ENCODE assay signal across 29 mouse cellular contexts in genomic region chr3:149148608-149149007, GRCm38 (mm10).
DNase-seq lines count a peak whose midpoint lies in the region; ATAC-seq lines count a peak whose summit lies in the region.
"Had no signal": no experiment of that assay in that cellular context is flagged by ENCODE, and none has a peak within 500 bp of the region (broad histone marks: within the 10 kb centered on the region; RNA-seq: fewer than 3 reads in every experiment).

No protein-coding gene starts in this region.

- WGBS in heart, embryonic 12.5 days: 65% methylated on average over 8 of the region's 8 CpGs
- 30% methylated on average over 8 of the region's 8 CpGs for WGBS in kidney, embryonic 16.5 days

- H3K4me2 ChIP-seq in heart, embryonic 12.5 days: no peak overlapping the region
- 0 out of 2 replicates have a peak overlapping the region, but pooled peaks have one; percentile 20 for H3K4me2 ChIP-seq in kidney, embryonic 16.5 days (replicated peaks; ENCODE audit: low read depth, low read length)
- H3K4me2 ChIP-seq: forebrain, embryonic 13.5 days; hindbrain, embryonic 12.5 days; intestine, embryonic 15.5 days; neural tube, embryonic 12.5 days had no signal

- H3K9ac ChIP-seq in heart, embryonic 12.5 days: no peak overlapping the region
- H3K9ac ChIP-seq in kidney, embryonic 16.5 days (replicated peaks; ENCODE audit: low read length): no peak overlapping the region
- H3K9ac ChIP-seq: forebrain, embryonic 13.5 days; hindbrain, embryonic 12.5 days; intestine, embryonic 15.5 days; liver, embryonic 14.5 days; neural tube, embryonic 12.5 days had no signal

- no peaks in the 10 kb centered on the region for H3K9me3 ChIP-seq in heart, embryonic 12.5 days (replicated peaks)
- H3K9me3 ChIP-seq in kidney, embryonic 16.5 days (ENCODE audit: low read length): no peaks in the 10 kb centered on the region
- H3K9me3 ChIP-seq: forebrain, embryonic 13.5 days; heart, embryonic 10.5 days; hindbrain, embryonic 12.5 days; intestine, embryonic 15.5 days; midbrain, embryonic 10.5 days; neural tube, embryonic 12.5 days had no signal

- H3K4me1 ChIP-seq in heart, embryonic 12.5 days (replicated peaks): peaks cover 11% of the 10 kb centered on the region
- H3K4me1 ChIP-seq in kidney, embryonic 16.5 days (ENCODE audit: insufficient read depth, low read length): 0 out of 2 replicates have a peak, but pooled peaks cover 6% of the 10 kb centered on the region
- H3K4me1 ChIP-seq: forebrain, embryonic 13.5 days; hindbrain, embryonic 12.5 days; intestine, embryonic 15.5 days; neural tube, embryonic 12.5 days had no signal

- DNase-seq in heart, adult 11 months: peak; percentile 85
- peak; percentile 65 for DNase-seq in kidney, adult 9 months
- peak; percentile 34 for DNase-seq in mesoderm, embryonic 11.5 days (ENCODE audit: low read depth, low spot score)
- DNase-seq in testis, postnatal 14 days (ENCODE audit: low spot score): no peak
- no peak for DNase-seq in adrenal gland, postnatal 14 days
- DNase-seq: cerebellum, adult 2 months; cerebellum, postnatal 25 days; gastrocnemius, postnatal 14 days; heart, postnatal 36 days; layer of hippocampus, postnatal 36 days; liver; lung, adult 2 months; lung, postnatal 14 days; right cerebral cortex, adult 18-20 months; spleen, adult 18-20 months; thymus, adult 2 months; thymus, postnatal 36 days had no signal

- H3K4me3 ChIP-seq in heart, embryonic 12.5 days: no peak overlapping the region
- H3K4me3 ChIP-seq in kidney, embryonic 16.5 days (ENCODE audit: low read length): no peak overlapping the region
- H3K4me3 ChIP-seq: forebrain, embryonic 13.5 days; heart, embryonic 10.5 days; hindbrain, embryonic 12.5 days; intestine, embryonic 15.5 days; midbrain, embryonic 10.5 days; myocyte; neural tube, embryonic 12.5 days had no signal

- no peaks in the 10 kb centered on the region for H3K36me3 ChIP-seq in heart, embryonic 12.5 days
- H3K36me3 ChIP-seq in kidney, embryonic 16.5 days (ENCODE audit: insufficient read depth, low read length): no peaks in the 10 kb centered on the region
- H3K36me3 ChIP-seq: heart, embryonic 10.5 days; hindbrain, embryonic 12.5 days; intestine, embryonic 15.5 days; midbrain, embryonic 10.5 days; neural tube, embryonic 12.5 days had no signal

- H3K27me3 ChIP-seq in heart, embryonic 12.5 days (replicated peaks): no peaks in the 10 kb centered on the region
- H3K27me3 ChIP-seq in kidney, embryonic 16.5 days (ENCODE audit: insufficient read depth, low read length): no peaks in the 10 kb centered on the region
- H3K27me3 ChIP-seq: forebrain, embryonic 13.5 days; hindbrain, embryonic 12.5 days; intestine, embryonic 15.5 days; neural tube, embryonic 12.5 days had no signal

- no peak for ATAC-seq in heart, embryonic 12.5 days (ENCODE audit: insufficient number of reproducible peaks, low FRiP score)
- peak; percentile 88 for ATAC-seq in kidney, embryonic 16.5 days (ENCODE audit: low FRiP score, low TSS enrichment)
- ATAC-seq: CD4-positive, CD25-positive, alpha-beta regulatory T cell, adult 4 months; forebrain, embryonic 13.5 days; hindbrain, postnatal 0 days; intestine, embryonic 15.5 days had no signal

- no peak overlapping the region for H3K27ac ChIP-seq in heart, embryonic 12.5 days (ENCODE audit: poor library complexity, severe bottlenecking)
- peak overlapping the region; percentile 56; the same call in 1 of the 2 replicates for H3K27ac ChIP-seq in kidney, embryonic 16.5 days (ENCODE audit: low read length)
- H3K27ac ChIP-seq: forebrain, embryonic 13.5 days; heart, embryonic 10.5 days; hindbrain, embryonic 12.5 days; hindbrain, postnatal 0 days; intestine, embryonic 15.5 days; liver, embryonic 14.5 days; midbrain, embryonic 10.5 days; neural tube, embryonic 12.5 days had no signal

Comparison
In these comparisons a context has a peak if more than half of its experiments do, and no peak if none do; other contexts are left out.
1. DNase-seq: peak in heart, adult 11 months (single experiment), kidney, adult 9 months (single experiment) and mesoderm, embryonic 11.5 days (single experiment); none in testis, postnatal 14 days (single experiment) and adrenal gland, postnatal 14 days (single experiment).